Mouse (Mus musculus) left cerebral cortex, adult 11 months (tissue): ENCODE data around the gene Slamf9.

ENCODE experiments used
- DNase-seq: peaks from one replicate; pipeline ENCODE4 v3.0.0; 2022; ENCODE audit warnings: low spot score

Gene Slamf9

GRCm38 (mm10) chr1:172513525-172514212 is 38.5 kb downstream of the Slamf9 start:
- DNase-seq: peak; percentile 27

- no peak for DNase-seq
These were observed 39.0 kb downstream of the Slamf9 start for GRCm38 (mm10) chr1:172514213-172514529.

GRCm38 (mm10) chr1:172514551-172515268 is 39.6 kb downstream of the Slamf9 start:
- DNase-seq: no peak

- DNase-seq: no peak
These were observed 40.2 kb downstream of the Slamf9 start for GRCm38 (mm10) chr1:172515396-172515795.

- DNase-seq: no peak
These were observed 42.9 kb downstream of the Slamf9 start for GRCm38 (mm10) chr1:172518013-172518412.

GRCm38 (mm10) chr1:172519644-172520043 is 44.5 kb downstream of the Slamf9 start:
- no peak for DNase-seq

GRCm38 (mm10) chr1:172520576-172521440 is 45.6 kb downstream of the Slamf9 start, which contains the start of gene Cfap45:
Cfap45 (plus strand) TSS chr1:172520801.
- peak; percentile 59 for DNase-seq

- DNase-seq: no peak
These were observed 47.4 kb downstream of the Slamf9 start for GRCm38 (mm10) chr1:172522524-172522923.

GRCm38 (mm10) chr1:172523699-172524101 is 48.5 kb downstream of the Slamf9 start:
- DNase-seq: no peak

GRCm38 (mm10) chr1:172525027-172525764 is 50.0 kb downstream of the Slamf9 start:
- DNase-seq: no peak

GRCm38 (mm10) chr1:172525971-172526370 is 50.8 kb downstream of the Slamf9 start:
- DNase-seq: no peak

GRCm38 (mm10) chr1:172526380-172527081 is 51.4 kb downstream of the Slamf9 start:
- DNase-seq: no peak

- DNase-seq: no peak
These were observed 52.3 kb downstream of the Slamf9 start for GRCm38 (mm10) chr1:172527431-172527830.
